Mouse (Mus musculus): ENCODE measurements around the gene Dpp10. TPM values are rescaled to one million over a fixed set of nuclear protein-coding genes. Genes with fewer than 3 reads are reported as not detected.

The Dpp10 gene
- polyA plus RNA-seq, 1 experiment from 2014 or later = 23.7 TPM

DNA sequence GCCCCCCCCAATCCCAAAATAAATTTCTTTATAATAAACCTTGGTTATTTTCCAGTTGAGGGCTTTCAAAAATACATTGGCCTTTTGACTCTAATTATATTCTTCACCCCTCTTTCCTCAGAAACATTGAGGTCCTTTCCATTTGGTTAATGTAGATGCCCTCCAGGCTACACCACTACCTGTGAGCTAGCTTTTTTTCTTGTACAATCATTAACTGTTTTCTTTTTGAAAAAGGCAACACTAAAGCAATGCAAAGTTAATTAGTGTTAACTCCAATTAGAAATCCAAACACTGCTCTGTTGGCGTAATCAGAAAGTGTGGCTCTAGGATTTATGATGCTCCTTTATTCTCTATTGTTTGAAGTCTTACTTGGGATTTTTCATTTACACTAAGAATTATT is 407.5 kb downstream of the Dpp10 start:
- no peaks in the 10 kb centered on the region for H3K36me3 ChIP-seq (ENCODE audit: control insufficient read depth, insufficient read depth, low read length)
- 91% methylated on average over 1 of the region's 1 CpGs for WGBS
- no peak overlapping the region for H3K27ac ChIP-seq (replicated peaks; ENCODE audit: low read depth, low read length)
- H3K4me2 ChIP-seq (ENCODE audit: low read length) = no peak overlapping the region
- no peaks in the 10 kb centered on the region for H3K4me1 ChIP-seq (ENCODE audit: control insufficient read depth, insufficient read depth, low read length)
- no peaks in the 10 kb centered on the region for H3K9me3 ChIP-seq (ENCODE audit: control insufficient read depth, low read length)
- no peak overlapping the region for H3K9ac ChIP-seq (replicated peaks; ENCODE audit: low read length)
- DNase-seq (no peak), ATAC-seq (ENCODE audit: low FRiP score, low TSS enrichment) (no peak)
- no peak overlapping the region for H3K4me3 ChIP-seq (replicated peaks; ENCODE audit: low read depth, low read length)
- no peaks in the 10 kb centered on the region for H3K27me3 ChIP-seq (ENCODE audit: control insufficient read depth, insufficient read depth, low read length)

DNA sequence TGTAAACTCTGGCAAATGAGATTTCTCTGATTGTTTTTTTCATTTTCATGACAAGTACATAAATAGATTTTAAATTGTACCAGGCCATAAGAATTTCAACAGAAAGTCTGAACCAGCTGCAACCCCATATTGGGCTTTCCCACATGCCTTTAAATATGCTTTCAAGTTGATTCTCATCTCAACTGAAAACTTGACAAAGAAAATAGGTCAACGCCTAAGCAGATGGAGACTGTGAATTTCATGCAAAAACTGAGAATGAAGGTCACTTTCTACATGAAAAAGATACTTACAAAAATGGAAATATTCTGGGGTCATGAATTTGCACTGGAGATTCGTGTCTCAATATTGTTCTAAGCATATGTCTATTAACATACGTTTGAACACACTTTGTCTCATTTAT is 417.1 kb downstream of the Dpp10 start:
- no peak overlapping the region for H3K4me2 ChIP-seq (ENCODE audit: low read length)
- no peak for ATAC-seq (ENCODE audit: low FRiP score, low TSS enrichment)
- WGBS = 86% methylated on average over 3 of the region's 3 CpGs
- H3K4me1 ChIP-seq (ENCODE audit: control insufficient read depth, insufficient read depth, low read length) = no peaks in the 10 kb centered on the region
- no peak overlapping the region for H3K9ac ChIP-seq (replicated peaks; ENCODE audit: low read length)
- H3K9me3 ChIP-seq (ENCODE audit: control insufficient read depth, low read length) = no peaks in the 10 kb centered on the region
- H3K4me3 ChIP-seq (replicated peaks; ENCODE audit: low read depth, low read length) = no peak overlapping the region
- DNase-seq = no peak
- no peak overlapping the region for H3K27ac ChIP-seq (replicated peaks; ENCODE audit: low read depth, low read length)
- no peaks in the 10 kb centered on the region for H3K27me3 ChIP-seq (ENCODE audit: control insufficient read depth, insufficient read depth, low read length)
- no peaks in the 10 kb centered on the region for H3K36me3 ChIP-seq (ENCODE audit: control insufficient read depth, insufficient read depth, low read length)

DNA sequence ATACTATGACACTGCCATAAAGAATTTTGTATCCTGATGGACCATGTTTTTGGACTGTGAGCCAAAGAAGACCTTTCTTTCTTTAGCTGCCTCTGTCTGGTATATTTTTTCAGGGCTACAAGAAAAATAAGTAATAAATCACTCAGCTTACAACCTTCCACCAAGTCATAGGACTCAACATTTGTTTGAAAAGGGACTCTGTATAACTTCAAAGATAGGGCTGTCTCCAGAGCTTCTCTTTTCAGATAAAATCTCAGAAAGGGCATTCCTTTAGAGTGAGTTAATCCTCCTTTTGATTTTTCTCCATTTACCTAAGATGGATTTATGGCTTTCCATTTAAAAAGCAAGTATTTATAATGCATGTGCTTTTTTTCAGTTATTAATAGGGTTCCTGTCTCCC is 460.5 kb downstream of the Dpp10 start:
- Histone ChIP-seq H3K27ac (replicated peaks; ENCODE audit: low read depth, low read length) (no peak overlapping the region), H3K4me2 (ENCODE audit: low read length) (no peak overlapping the region), H3K4me3 (replicated peaks; ENCODE audit: low read depth, low read length) (no peak overlapping the region), H3K27me3 (ENCODE audit: control insufficient read depth, insufficient read depth, low read length) (no peaks in the 10 kb centered on the region), H3K9ac (replicated peaks; ENCODE audit: low read length) (no peak overlapping the region), H3K9me3 (ENCODE audit: control insufficient read depth, low read length) (no peaks in the 10 kb centered on the region), H3K4me1 (ENCODE audit: control insufficient read depth, insufficient read depth, low read length) (no peaks in the 10 kb centered on the region), H3K36me3 (ENCODE audit: control insufficient read depth, insufficient read depth, low read length) (no peaks in the 10 kb centered on the region)
- DNase-seq (no peak), ATAC-seq (ENCODE audit: low FRiP score, low TSS enrichment) (no peak)

DNA sequence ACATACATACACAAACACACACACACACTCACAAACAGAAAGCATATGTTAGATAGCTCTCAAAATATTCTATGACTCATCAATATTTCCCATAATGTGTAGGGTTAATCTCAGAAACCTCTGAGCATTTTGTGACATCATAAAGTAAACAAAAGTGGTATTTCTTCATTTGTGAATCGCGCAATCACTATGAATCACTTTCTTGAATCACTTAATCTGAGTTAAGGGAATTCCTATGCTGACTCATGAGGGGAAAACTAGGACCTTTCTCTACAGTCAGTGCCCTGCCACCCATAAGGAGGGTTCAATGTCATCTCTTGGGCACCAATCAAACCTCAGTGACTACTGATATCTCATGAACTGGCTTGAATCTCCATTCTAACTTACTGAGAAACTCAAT is 465.2 kb downstream of the Dpp10 start:
- no peaks in the 10 kb centered on the region for H3K27me3 ChIP-seq (ENCODE audit: control insufficient read depth, insufficient read depth, low read length)
- H3K36me3 ChIP-seq (ENCODE audit: control insufficient read depth, insufficient read depth, low read length) = no peaks in the 10 kb centered on the region
- no peak overlapping the region for H3K27ac ChIP-seq (replicated peaks; ENCODE audit: low read depth, low read length)
- no peak overlapping the region for H3K9ac ChIP-seq (replicated peaks; ENCODE audit: low read length)
- no peaks in the 10 kb centered on the region for H3K4me1 ChIP-seq (ENCODE audit: control insufficient read depth, insufficient read depth, low read length)
- H3K9me3 ChIP-seq (ENCODE audit: control insufficient read depth, low read length) = no peaks in the 10 kb centered on the region
- no peak for DNase-seq
- no peak overlapping the region for H3K4me2 ChIP-seq (ENCODE audit: low read length)
- ATAC-seq (ENCODE audit: low FRiP score, low TSS enrichment) = no peak
- WGBS = 99% methylated on average over 2 of the region's 2 CpGs
- H3K4me3 ChIP-seq (replicated peaks; ENCODE audit: low read depth, low read length) = no peak overlapping the region

DNA sequence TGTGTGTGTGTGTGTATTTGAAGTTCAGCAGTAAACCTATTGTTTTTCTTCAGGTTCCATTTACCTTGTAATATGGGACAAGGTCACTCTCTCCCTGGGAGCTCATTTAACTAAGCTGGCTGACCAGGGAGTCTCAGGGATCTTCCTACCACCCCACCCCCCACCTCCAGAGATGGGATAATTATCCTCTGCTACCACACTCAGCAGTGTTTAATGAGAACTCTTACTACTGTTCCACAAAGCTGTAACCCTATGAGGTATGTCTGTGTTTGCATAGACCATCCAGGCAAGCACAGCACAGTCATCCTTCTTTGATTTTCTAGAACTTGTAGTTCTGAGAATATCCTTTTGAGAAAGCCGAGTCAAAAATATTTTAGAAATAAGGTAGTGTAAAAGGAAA is 471.6 kb downstream of the Dpp10 start:
- Histone ChIP-seq H3K9me3 (ENCODE audit: control insufficient read depth, low read length) (no peaks in the 10 kb centered on the region), H3K36me3 (ENCODE audit: control insufficient read depth, insufficient read depth, low read length) (no peaks in the 10 kb centered on the region), H3K4me2 (ENCODE audit: low read length) (no peak overlapping the region), H3K27ac (replicated peaks; ENCODE audit: low read depth, low read length) (no peak overlapping the region), H3K9ac (replicated peaks; ENCODE audit: low read length) (no peak overlapping the region), H3K4me1 (ENCODE audit: control insufficient read depth, insufficient read depth, low read length) (no peaks in the 10 kb centered on the region), H3K27me3 (ENCODE audit: control insufficient read depth, insufficient read depth, low read length) (no peaks in the 10 kb centered on the region), H3K4me3 (replicated peaks; ENCODE audit: low read depth, low read length) (no peak overlapping the region)
- ATAC-seq (ENCODE audit: low FRiP score, low TSS enrichment) (no peak), DNase-seq (no peak)
- 79% methylated on average over 1 of the region's 1 CpGs for WGBS

DNA sequence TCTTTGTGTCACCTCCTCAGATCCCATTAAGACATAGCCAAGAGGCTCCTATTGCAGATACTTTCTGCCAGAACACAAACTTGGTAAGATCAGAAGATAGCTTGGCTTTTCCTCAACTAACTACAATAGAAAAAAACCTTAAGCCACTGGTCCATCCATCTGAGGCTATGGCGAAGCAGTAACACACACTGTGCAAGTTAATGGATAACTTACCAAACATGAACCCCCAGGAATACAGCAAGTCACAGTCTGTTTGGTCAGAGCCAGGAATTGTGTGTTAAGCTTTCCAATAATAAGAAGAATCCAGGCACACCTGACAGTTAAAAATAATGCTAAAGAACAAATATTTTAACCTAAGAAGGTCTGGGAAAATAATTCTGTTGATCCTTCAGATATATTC is 502.9 kb downstream of the Dpp10 start:
- DNase-seq = no peak
- no peak overlapping the region for H3K4me2 ChIP-seq (ENCODE audit: low read length)
- whole genome bisulfite sequencing = 77% methylated on average over 1 of the region's 1 CpGs
- H3K27ac ChIP-seq (replicated peaks; ENCODE audit: low read depth, low read length) = no peak overlapping the region
- H3K4me1 ChIP-seq (ENCODE audit: control insufficient read depth, insufficient read depth, low read length) = no peaks in the 10 kb centered on the region
- ATAC-seq (ENCODE audit: low FRiP score, low TSS enrichment) = no peak
- no peaks in the 10 kb centered on the region for H3K36me3 ChIP-seq (ENCODE audit: control insufficient read depth, insufficient read depth, low read length)
- no peak overlapping the region for H3K9ac ChIP-seq (replicated peaks; ENCODE audit: low read length)
- H3K9me3 ChIP-seq (ENCODE audit: control insufficient read depth, low read length) = no peaks in the 10 kb centered on the region
- H3K27me3 ChIP-seq (ENCODE audit: control insufficient read depth, insufficient read depth, low read length) = no peaks in the 10 kb centered on the region
- no peak overlapping the region for H3K4me3 ChIP-seq (replicated peaks; ENCODE audit: low read depth, low read length)

DNA sequence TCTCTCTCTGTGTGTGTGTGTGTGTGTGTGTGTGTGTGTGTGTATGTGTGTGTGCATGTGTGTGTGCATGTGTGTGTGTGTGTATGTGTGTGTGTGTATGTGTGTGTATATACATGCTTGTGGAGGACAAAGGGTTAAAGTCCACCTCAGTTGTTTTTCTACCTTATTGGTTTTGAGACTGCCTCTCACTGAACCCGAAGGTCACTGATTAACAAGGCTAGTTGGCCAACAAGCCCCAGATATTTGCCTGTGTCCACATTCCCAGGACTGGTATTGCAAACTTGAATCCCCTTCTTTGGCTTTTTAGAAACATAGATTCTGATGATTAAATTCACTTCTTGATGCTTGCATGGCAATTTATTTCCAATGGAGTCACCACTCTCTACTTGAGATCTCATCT is 577.6 kb downstream of the Dpp10 start:
- Histone ChIP-seq H3K4me3 (replicated peaks; ENCODE audit: low read depth, low read length) (no peak overlapping the region), H3K27ac (replicated peaks; ENCODE audit: low read depth, low read length) (no peak overlapping the region), H3K27me3 (ENCODE audit: control insufficient read depth, insufficient read depth, low read length) (no peaks in the 10 kb centered on the region), H3K36me3 (ENCODE audit: control insufficient read depth, insufficient read depth, low read length) (no peaks in the 10 kb centered on the region), H3K9me3 (ENCODE audit: control insufficient read depth, low read length) (no peaks in the 10 kb centered on the region), H3K4me1 (ENCODE audit: control insufficient read depth, insufficient read depth, low read length) (no peaks in the 10 kb centered on the region), H3K4me2 (ENCODE audit: low read length) (no peak overlapping the region), H3K9ac (replicated peaks; ENCODE audit: low read length) (no peak overlapping the region)
- ATAC-seq (ENCODE audit: low FRiP score, low TSS enrichment) (no peak), DNase-seq (no peak)
- WGBS = 50% methylated on average over 1 of the region's 1 CpGs

DNA sequence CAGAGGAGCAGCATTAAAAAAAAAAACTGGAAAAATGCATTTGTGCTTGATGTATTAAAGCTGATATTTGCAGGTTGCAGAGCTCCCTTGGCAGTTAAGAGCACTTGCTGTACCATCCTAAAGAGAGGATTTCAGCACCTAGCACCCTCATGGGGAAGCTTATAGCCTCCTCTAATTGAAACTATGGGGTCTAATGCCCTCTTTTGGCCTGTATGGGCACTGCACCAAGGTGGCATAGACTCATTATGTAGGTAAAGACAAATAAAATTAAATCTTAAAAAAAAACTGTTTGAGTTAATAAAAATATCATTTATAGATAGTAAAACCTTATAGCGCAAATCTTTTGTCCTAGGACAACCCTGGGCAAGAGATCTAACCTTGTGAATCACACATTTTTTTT is 631.2 kb downstream of the Dpp10 start:
- ATAC-seq (ENCODE audit: low FRiP score, low TSS enrichment) (no peak), DNase-seq (peak; percentile 21)
- Histone ChIP-seq H3K9me3 (ENCODE audit: control insufficient read depth, low read length) (no peaks in the 10 kb centered on the region), H3K36me3 (ENCODE audit: control insufficient read depth, insufficient read depth, low read length) (no peaks in the 10 kb centered on the region), H3K4me3 (replicated peaks; ENCODE audit: low read depth, low read length) (no peak overlapping the region), H3K9ac (replicated peaks; ENCODE audit: low read length) (no peak overlapping the region), H3K4me1 (ENCODE audit: control insufficient read depth, insufficient read depth, low read length) (no peaks in the 10 kb centered on the region), H3K27me3 (ENCODE audit: control insufficient read depth, insufficient read depth, low read length) (no peaks in the 10 kb centered on the region), H3K27ac (replicated peaks; ENCODE audit: low read depth, low read length) (no peak overlapping the region), H3K4me2 (ENCODE audit: low read length) (no peak overlapping the region)
- 61% methylated on average over 1 of the region's 1 CpGs for WGBS

DNA sequence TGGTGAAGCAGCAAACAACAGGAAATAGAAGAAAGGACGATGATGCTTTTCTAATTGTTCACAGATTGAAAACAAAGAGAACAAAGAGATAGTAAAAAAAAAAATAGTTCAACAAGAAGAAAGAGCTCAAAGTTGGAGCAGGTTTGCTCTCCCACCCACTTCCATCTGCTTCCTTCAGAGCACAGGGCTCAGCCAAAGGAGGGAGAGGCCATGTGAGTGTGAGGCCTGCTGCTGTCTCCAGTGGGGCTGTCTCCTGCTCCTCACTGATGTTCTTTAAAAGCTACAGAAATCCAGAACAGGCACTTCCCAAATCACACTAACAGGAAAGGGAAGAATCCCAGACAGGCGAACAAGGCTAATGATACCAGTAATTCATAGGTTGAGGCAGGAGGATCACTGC is 694.1 kb downstream of the Dpp10 start:
- H3K27ac ChIP-seq (replicated peaks; ENCODE audit: low read depth, low read length) = no peak overlapping the region
- no peaks in the 10 kb centered on the region for H3K9me3 ChIP-seq (ENCODE audit: control insufficient read depth, low read length)
- no peak overlapping the region for H3K4me3 ChIP-seq (replicated peaks; ENCODE audit: low read depth, low read length)
- H3K27me3 ChIP-seq (ENCODE audit: control insufficient read depth, insufficient read depth, low read length) = no peaks in the 10 kb centered on the region
- ATAC-seq (ENCODE audit: low FRiP score, low TSS enrichment) (no peak), DNase-seq (no peak)
- H3K9ac ChIP-seq (replicated peaks; ENCODE audit: low read length) = no peak overlapping the region
- WGBS = 82% methylated on average over 2 of the region's 2 CpGs
- H3K4me2 ChIP-seq (ENCODE audit: low read length) = no peak overlapping the region
- H3K36me3 ChIP-seq (ENCODE audit: control insufficient read depth, insufficient read depth, low read length) = no peaks in the 10 kb centered on the region
- no peaks in the 10 kb centered on the region for H3K4me1 ChIP-seq (ENCODE audit: control insufficient read depth, insufficient read depth, low read length)

All from midbrain, embryonic 14.5 days (tissue).